Mouse (Mus musculus) limb, embryonic 12.5 days (tissue): ENCODE measurements around the gene Pde1b. TPM values are rescaled to one million over a fixed set of nuclear protein-coding genes. Genes with fewer than 3 reads are reported as not detected.

Experiments
- ATAC-seq: fragments of 200-750 bp; cut with Nextera tagmentation; 2 replicates; pipeline ENCODE4 v1.8.0; 2017; ENCODE audit warnings: low read depth, moderate TSS enrichment; ENCODE audit not compliant: insufficient number of reproducible peaks, insufficient read depth, low FRiP score, low TSS enrichment
- H3K27ac ChIP-seq: fragments of 300-500 bp; sonication (generic); 2 replicates; pipeline ENCODE4 v1.5.1; 2016; ENCODE audit warnings: mild to moderate bottlenecking, moderate library complexity
- H3K27me3 ChIP-seq: fragments of 300-500 bp; sonication (generic); 2 replicates; pipeline ENCODE4 v1.6.1; 2016; ENCODE audit warnings: mild to moderate bottlenecking, moderate library complexity
- H3K36me3 ChIP-seq: fragments of 300-500 bp; sonication (generic); 2 replicates; pipeline ENCODE4 v1.6.1; 2016; ENCODE audit warnings: mild to moderate bottlenecking, moderate library complexity
- H3K4me1 ChIP-seq: fragments of 300-500 bp; sonication (generic); replicated peaks from 2 replicates; pipeline ENCODE4 v1.6.1; 2016
- H3K4me2 ChIP-seq: fragments of 300-500 bp; sonication (generic); 2 replicates; pipeline ENCODE4 v1.6.1; 2016; ENCODE audit warnings: mild to moderate bottlenecking, moderate library complexity
- H3K4me3 ChIP-seq: fragments of 300-500 bp; sonication (generic); replicated peaks from 2 replicates; pipeline ENCODE4 v1.5.1; 2016; ENCODE audit warnings: mild to moderate bottlenecking
- H3K9ac ChIP-seq: fragments of 300-500 bp; sonication (generic); replicated peaks from 2 replicates; pipeline ENCODE4 v1.6.1; 2016; ENCODE audit warnings: mild to moderate bottlenecking, moderate library complexity
- H3K9me3 ChIP-seq: fragments of 300-500 bp; sonication (generic); 2 replicates; pipeline ENCODE4 v1.6.1; 2016; ENCODE audit warnings: mild to moderate bottlenecking, moderate library complexity
- WGBS: fragments of 180-500 bp; shearing (Covaris S2); methylation state at CpG from one replicate; pipeline ENCODE4 v1.1.7; 2016; 5-methylcytosine and 5-hydroxymethylcytosine counted together
- polyA plus RNA-seq: library from polyadenylated mRNA; unstranded; fragments of >200 nt; fragmentation: Nextera tagmentation; extraction: Ambion mirVana; gene quantifications from 2 replicates; pipeline ENCODE4 v1.2.1, GENCODE M21; 2016

Pde1b gene
- polyA plus RNA-seq, 1 experiment from 2014 or later = 4.5 TPM

- Histone ChIP-seq H3K36me3 (no peaks in the 10 kb centered on the region), H3K27me3 (no peaks in the 10 kb centered on the region), H3K27ac (no peak overlapping the region), H3K9me3 (no peaks in the 10 kb centered on the region), H3K4me2 (no peak overlapping the region), H3K4me3 (no peak overlapping the region), H3K4me1 (peaks cover 17% of the 10 kb centered on the region), H3K9ac (no peak overlapping the region)
- WGBS = 3% methylated on average over 1 of the region's 1 CpGs
- ATAC-seq = no peak
Observed at GRCm38 (mm10) chr15:103482488-103482887, 20.3 kb upstream of the Pde1b start.

GRCm38 (mm10) chr15:103484490-103484889 lies 18.3 kb upstream of the Pde1b start:
- 34% methylated on average over 2 of the region's 2 CpGs for WGBS

GRCm38 (mm10) chr15:103485106-103485505 lies 17.7 kb upstream of the Pde1b start:
- H3K4me1 ChIP-seq = peaks cover 19% of the 10 kb centered on the region
- no peaks in the 10 kb centered on the region for H3K9me3 ChIP-seq
- H3K4me3 ChIP-seq = no peak overlapping the region
- ATAC-seq = no peak
- H3K4me2 ChIP-seq = no peak overlapping the region
- no peaks in the 10 kb centered on the region for H3K36me3 ChIP-seq
- no peak overlapping the region for H3K9ac ChIP-seq
- H3K27me3 ChIP-seq = no peaks in the 10 kb centered on the region
- WGBS = 57% methylated on average over 3 of the region's 3 CpGs
- no peak overlapping the region for H3K27ac ChIP-seq

More at GRCm38 (mm10) chr15:103484490-103484889, 18.3 kb upstream of the Pde1b start:
- H3K9me3 ChIP-seq = no peaks in the 10 kb centered on the region
- H3K9ac ChIP-seq = no peak overlapping the region
- ATAC-seq = no peak
- H3K36me3 ChIP-seq = no peaks in the 10 kb centered on the region
- peaks cover 19% of the 10 kb centered on the region for H3K4me1 ChIP-seq
- H3K27ac ChIP-seq = no peak overlapping the region
- no peak overlapping the region for H3K4me2 ChIP-seq
- no peak overlapping the region for H3K4me3 ChIP-seq
- H3K27me3 ChIP-seq = no peaks in the 10 kb centered on the region

GRCm38 (mm10) chr15:103486658-103487057 lies 16.2 kb upstream of the Pde1b start:
- Histone ChIP-seq H3K4me2 (no peak overlapping the region), H3K4me3 (no peak overlapping the region), H3K9me3 (no peaks in the 10 kb centered on the region), H3K9ac (no peak overlapping the region), H3K4me1 (peaks cover 19% of the 10 kb centered on the region), H3K27ac (no peak overlapping the region), H3K27me3 (no peaks in the 10 kb centered on the region), H3K36me3 (no peaks in the 10 kb centered on the region)
- ATAC-seq = no peak
- 38% methylated on average over 1 of the region's 1 CpGs for WGBS

- Histone ChIP-seq H3K9me3 (no peaks in the 10 kb centered on the region), H3K27ac (no peak overlapping the region), H3K27me3 (no peaks in the 10 kb centered on the region), H3K36me3 (no peaks in the 10 kb centered on the region), H3K4me2 (no peak overlapping the region), H3K4me1 (peaks cover 19% of the 10 kb centered on the region), H3K4me3 (no peak overlapping the region), H3K9ac (no peak overlapping the region)
- no peak for ATAC-seq
- WGBS = 75% methylated on average over 4 of the region's 4 CpGs
Observed at GRCm38 (mm10) chr15:103488336-103488735, 14.5 kb upstream of the Pde1b start.

- H3K27me3 ChIP-seq = peaks cover 23% of the 10 kb centered on the region
- H3K4me1 ChIP-seq = peaks cover 12% of the 10 kb centered on the region
- H3K27ac ChIP-seq = no peak overlapping the region
- no peak overlapping the region for H3K4me2 ChIP-seq
- ATAC-seq = no peak
- WGBS = 63% methylated on average over 10 of the region's 10 CpGs
- H3K4me3 ChIP-seq = no peak overlapping the region
- no peak overlapping the region for H3K9ac ChIP-seq
- no peaks in the 10 kb centered on the region for H3K36me3 ChIP-seq
- no peaks in the 10 kb centered on the region for H3K9me3 ChIP-seq
Observed at GRCm38 (mm10) chr15:103496204-103497140, 6.4 kb upstream of the Pde1b start.

GRCm38 (mm10) chr15:103498157-103498556 lies 4.7 kb upstream of the Pde1b start:
- no peaks in the 10 kb centered on the region for H3K36me3 ChIP-seq
- no peak overlapping the region for H3K4me2 ChIP-seq
- H3K4me3 ChIP-seq = no peak overlapping the region
- WGBS = 22% methylated on average over 3 of the region's 3 CpGs
- H3K9me3 ChIP-seq = no peaks in the 10 kb centered on the region
- ATAC-seq = 0 out of 2 replicates have a peak, but pooled peaks have one; percentile 52
- H3K27me3 ChIP-seq = peaks cover 33% of the 10 kb centered on the region
- peaks cover 23% of the 10 kb centered on the region for H3K4me1 ChIP-seq
- no peak overlapping the region for H3K27ac ChIP-seq
- H3K9ac ChIP-seq = no peak overlapping the region

GRCm38 (mm10) chr15:103500723-103501122 lies 2.1 kb upstream of the Pde1b start:
- Histone ChIP-seq H3K27me3 (peaks cover 58% of the 10 kb centered on the region), H3K36me3 (no peaks in the 10 kb centered on the region), H3K4me1 (peaks cover 30% of the 10 kb centered on the region), H3K9ac (no peak overlapping the region), H3K9me3 (no peaks in the 10 kb centered on the region), H3K4me2 (no peak overlapping the region), H3K27ac (no peak overlapping the region), H3K4me3 (no peak overlapping the region)
- ATAC-seq = no peak
- WGBS = 76% methylated on average over 1 of the region's 1 CpGs

GRCm38 (mm10) chr15:103501186-103501585 lies 1.6 kb upstream of the Pde1b start:
- Histone ChIP-seq H3K4me3 (no peak overlapping the region), H3K4me2 (no peak overlapping the region), H3K9me3 (no peaks in the 10 kb centered on the region), H3K27me3 (peaks cover 63% of the 10 kb centered on the region), H3K27ac (no peak overlapping the region), H3K36me3 (no peaks in the 10 kb centered on the region), H3K9ac (no peak overlapping the region), H3K4me1 (peaks cover 30% of the 10 kb centered on the region)
- 67% methylated on average over 2 of the region's 2 CpGs for WGBS
- no peak for ATAC-seq

GRCm38 (mm10) chr15:103503251-103503600 lies 392 bp downstream of the Pde1b start:
- H3K4me2 ChIP-seq = peak overlapping the region; percentile 94
- H3K9ac ChIP-seq = peak overlapping the region; percentile 68
- peak; percentile 69 for ATAC-seq
- peaks cover 60% of the 10 kb centered on the region for H3K27me3 ChIP-seq
- peak overlapping the region; percentile 62 for H3K4me3 ChIP-seq
- peak overlapping the region; percentile 69; the same call in 1 of the 2 replicates for H3K27ac ChIP-seq
- no peaks in the 10 kb centered on the region for H3K36me3 ChIP-seq
- WGBS = under 1% methylated on average over 15 of the region's 15 CpGs
- peaks cover 20% of the 10 kb centered on the region for H3K4me1 ChIP-seq
- no peaks in the 10 kb centered on the region for H3K9me3 ChIP-seq

- peak; percentile 16; the same call in 1 of the 2 replicates for ATAC-seq
- peaks cover 64% of the 10 kb centered on the region for H3K27me3 ChIP-seq
- H3K4me3 ChIP-seq = peak overlapping the region; percentile 62
- no peak overlapping the region for H3K27ac ChIP-seq
- H3K9ac ChIP-seq = 0 out of 2 replicates have a peak overlapping the region, but pooled peaks have one; percentile 68
- no peaks in the 10 kb centered on the region for H3K36me3 ChIP-seq
- H3K4me1 ChIP-seq = peaks cover 17% of the 10 kb centered on the region
- 46% methylated on average over 12 of the region's 12 CpGs for WGBS
- peak overlapping the region; percentile 94 for H3K4me2 ChIP-seq
- no peaks in the 10 kb centered on the region for H3K9me3 ChIP-seq
Observed at GRCm38 (mm10) chr15:103503660-103504059, 826 bp downstream of the Pde1b start.
